Mouse (Mus musculus): ENCODE results near the gene Nr4a2.

The Nr4a2 gene

GRCm38 (mm10) chr2:57115864-57116365, 7.9 kb downstream of the Nr4a2 start:
- no peak for TF ChIP-seq GATA4 (IDR thresholded peaks at IDR 0.05; ENCODE audit: insufficient replicate concordance, low read length)

GRCm38 (mm10) chr2:57115181-57115863, 8.5 kb downstream of the Nr4a2 start:
- no peak for TF ChIP-seq GATA4 (IDR thresholded peaks at IDR 0.05; ENCODE audit: insufficient replicate concordance, low read length)

DNA sequence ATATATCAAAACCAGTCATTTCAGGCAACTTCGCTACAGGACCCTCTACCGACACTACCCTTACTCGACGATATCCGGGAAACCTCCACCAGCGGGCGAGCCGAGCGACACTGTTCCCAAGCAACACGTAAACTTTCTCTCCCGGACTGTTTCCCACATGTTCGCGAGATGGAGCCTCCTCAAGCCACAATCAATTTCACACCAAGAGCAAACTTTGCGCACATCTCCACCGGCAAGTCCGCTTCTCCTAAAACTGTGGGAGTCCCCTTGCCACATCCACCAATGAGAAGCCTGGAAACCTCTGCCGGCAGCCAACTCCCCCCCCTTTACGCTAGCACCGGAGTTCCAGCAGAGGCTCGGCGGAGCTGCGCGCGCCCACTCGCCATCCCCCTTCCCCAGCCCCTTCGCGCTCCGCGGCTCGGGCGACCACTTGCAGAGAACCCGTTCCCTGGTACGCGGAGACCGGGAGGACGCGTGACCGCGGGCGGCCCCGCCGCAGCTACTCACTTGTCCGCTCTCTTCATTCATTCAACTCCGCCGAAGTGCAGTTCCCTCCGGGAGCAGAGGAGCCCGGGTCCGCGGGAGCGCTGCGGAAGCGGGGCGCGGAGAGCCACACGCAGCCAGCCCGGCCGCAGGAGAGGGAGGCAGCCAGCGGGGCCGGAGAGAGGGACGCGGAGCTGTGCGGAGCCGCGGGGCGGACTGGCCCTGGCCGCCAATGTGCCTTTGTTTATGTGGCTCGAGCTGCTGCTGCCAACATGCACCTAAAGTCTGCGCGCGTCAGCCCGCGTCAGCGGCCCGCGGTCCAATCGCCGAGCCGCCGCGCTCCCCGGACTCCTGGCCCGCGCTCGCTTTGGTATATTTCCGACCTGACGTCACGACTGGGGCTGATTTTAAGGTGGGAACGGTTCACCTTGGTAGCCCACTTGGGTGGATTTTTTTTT, 9.3 kb downstream of the Nr4a2 start:
- TF ChIP-seq GATA4 (IDR thresholded peaks at IDR 0.05; ENCODE audit: insufficient replicate concordance, low read length) = no peak

DNA sequence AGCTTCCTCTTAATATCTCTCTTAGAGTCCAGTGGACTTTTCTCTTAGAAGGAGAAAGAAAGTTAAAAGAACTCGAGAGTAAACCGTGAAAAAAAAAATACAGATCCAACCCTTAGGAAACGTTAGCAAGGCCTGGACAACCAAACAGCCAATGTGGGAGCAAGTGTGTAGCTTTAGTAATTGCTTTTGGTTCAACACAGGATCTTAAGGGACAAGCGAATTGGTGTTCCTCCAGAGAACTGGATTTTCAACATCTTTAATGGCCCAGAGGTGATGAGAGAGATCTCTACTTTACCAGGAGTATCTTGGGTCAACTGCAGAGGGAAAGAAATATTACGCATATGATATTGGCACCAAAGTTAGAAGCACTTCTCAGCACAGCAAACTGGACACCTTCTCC, 10.4 kb downstream of the Nr4a2 start:
- no peak for TF ChIP-seq GATA4 (IDR thresholded peaks at IDR 0.05; ENCODE audit: insufficient replicate concordance, low read length)

DNA sequence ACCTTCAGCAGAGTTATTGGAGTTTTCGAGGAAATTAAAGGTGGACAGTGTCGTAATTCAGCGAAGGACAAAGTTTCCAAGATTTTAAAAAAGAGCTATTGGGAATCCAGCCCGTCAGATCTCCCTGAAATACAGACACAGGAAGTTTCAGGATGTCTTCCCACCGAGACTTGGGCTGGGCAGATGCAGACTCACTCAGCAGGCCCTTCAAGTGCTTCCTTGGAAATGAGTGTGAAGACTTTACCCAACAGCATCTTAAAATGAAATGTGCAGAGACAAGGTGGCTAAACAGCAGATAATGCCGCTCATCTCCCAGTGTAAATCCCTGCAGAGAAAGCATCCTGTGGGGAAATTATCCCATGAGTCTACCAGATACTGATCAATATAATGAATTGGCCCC, 10.9 kb downstream of the Nr4a2 start:
- no peak for TF ChIP-seq GATA4 (IDR thresholded peaks at IDR 0.05; ENCODE audit: insufficient replicate concordance, low read length)

GRCm38 (mm10) chr2:57111791-57112538, 11.8 kb downstream of the Nr4a2 start:
- TF ChIP-seq GATA4 (IDR thresholded peaks at IDR 0.05; ENCODE audit: insufficient replicate concordance, low read length) = no peak

- no peak for TF ChIP-seq GATA4 (IDR thresholded peaks at IDR 0.05; ENCODE audit: insufficient replicate concordance, low read length)
Measured at GRCm38 (mm10) chr2:57111011-57111790, 12.6 kb downstream of the Nr4a2 start.

DNA sequence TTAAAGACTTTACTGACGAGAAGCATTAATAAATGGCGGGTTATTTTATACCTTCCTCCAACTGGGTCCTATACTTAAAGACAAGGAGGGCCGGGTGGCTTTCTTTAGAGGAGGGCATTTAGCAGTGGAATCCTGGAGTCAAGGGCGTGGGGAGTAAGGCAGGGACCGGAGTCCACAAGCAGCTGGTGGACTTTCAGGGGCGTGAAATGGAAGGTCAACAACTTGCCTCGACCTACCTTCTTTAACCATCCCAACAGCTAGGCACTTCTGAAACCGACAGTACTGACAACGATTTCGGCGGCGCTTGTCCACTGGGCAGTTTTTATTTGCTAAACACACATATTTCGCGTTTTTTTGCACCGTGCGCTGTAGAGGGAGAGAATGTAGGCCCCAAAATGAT, 13.4 kb downstream of the Nr4a2 start:
- TF ChIP-seq GATA4 (IDR thresholded peaks at IDR 0.05; ENCODE audit: insufficient replicate concordance, low read length) = no peak

GRCm38 (mm10) chr2:57109926-57110325, 13.9 kb downstream of the Nr4a2 start:
- no peak for TF ChIP-seq GATA4 (IDR thresholded peaks at IDR 0.05; ENCODE audit: insufficient replicate concordance, low read length)

GRCm38 (mm10) chr2:57109301-57109700, 14.5 kb downstream of the Nr4a2 start:
- TF ChIP-seq GATA4 (IDR thresholded peaks at IDR 0.05; ENCODE audit: insufficient replicate concordance, low read length) = no peak

- TF ChIP-seq GATA4 (IDR thresholded peaks at IDR 0.05; ENCODE audit: insufficient replicate concordance, low read length) = no peak
Measured at GRCm38 (mm10) chr2:57108349-57108930, 15.4 kb downstream of the Nr4a2 start.

DNA sequence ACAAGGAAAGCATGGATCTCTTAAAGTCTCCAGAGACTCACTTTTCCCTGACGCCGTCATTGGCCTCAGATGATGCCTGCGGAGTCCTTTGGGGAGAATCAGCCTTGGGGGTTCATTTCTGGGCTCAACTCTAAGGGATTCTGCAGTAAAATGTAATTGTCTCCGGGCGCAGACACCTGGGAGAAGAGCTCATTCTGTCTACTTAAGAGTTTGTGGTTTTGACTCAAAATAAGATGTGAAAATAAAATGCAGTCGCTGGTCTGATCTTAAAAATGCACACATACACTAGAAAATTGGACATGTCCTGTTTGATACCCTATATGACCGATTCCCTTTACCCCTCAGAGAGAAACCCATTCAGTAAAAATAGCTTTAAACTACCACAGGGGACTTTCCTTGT, 18.4 kb downstream of the Nr4a2 start:
- no peak for TF ChIP-seq GATA4 (IDR thresholded peaks at IDR 0.05; ENCODE audit: insufficient replicate concordance, low read length)

DNA sequence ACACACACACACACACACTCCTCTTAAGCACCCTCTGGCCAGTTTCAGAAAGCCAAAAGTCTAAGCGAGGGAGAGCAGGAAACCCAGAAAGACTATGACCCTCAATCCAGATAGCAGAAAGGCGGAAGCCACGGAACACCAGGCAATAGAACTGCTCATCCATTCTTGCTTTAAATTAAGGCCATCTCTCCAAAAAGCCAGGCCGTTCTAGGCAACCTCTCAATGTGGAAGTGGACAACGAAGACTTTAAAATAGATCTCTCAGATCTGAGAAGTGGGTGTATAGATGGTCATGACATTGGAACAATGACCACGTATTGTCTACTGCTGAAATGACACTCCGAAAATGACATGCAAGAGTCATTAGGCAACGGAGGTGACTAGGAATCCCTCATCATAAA, 19.1 kb downstream of the Nr4a2 start:
- TF ChIP-seq GATA4 (IDR thresholded peaks at IDR 0.05; ENCODE audit: insufficient replicate concordance, low read length) = no peak

Measured in liver, adult (tissue).